Mouse (Mus musculus) cerebellum, postnatal 36 days (tissue): ENCODE data around the gene Ddx54.

Experiments
- DNase-seq, 2 experiments: peaks; one replicate each; pipeline ENCODE4 v3.0.0; 2021 to 2022; ENCODE audit warnings: mixed read lengths in 2 of 2

Gene Ddx54

DNA sequence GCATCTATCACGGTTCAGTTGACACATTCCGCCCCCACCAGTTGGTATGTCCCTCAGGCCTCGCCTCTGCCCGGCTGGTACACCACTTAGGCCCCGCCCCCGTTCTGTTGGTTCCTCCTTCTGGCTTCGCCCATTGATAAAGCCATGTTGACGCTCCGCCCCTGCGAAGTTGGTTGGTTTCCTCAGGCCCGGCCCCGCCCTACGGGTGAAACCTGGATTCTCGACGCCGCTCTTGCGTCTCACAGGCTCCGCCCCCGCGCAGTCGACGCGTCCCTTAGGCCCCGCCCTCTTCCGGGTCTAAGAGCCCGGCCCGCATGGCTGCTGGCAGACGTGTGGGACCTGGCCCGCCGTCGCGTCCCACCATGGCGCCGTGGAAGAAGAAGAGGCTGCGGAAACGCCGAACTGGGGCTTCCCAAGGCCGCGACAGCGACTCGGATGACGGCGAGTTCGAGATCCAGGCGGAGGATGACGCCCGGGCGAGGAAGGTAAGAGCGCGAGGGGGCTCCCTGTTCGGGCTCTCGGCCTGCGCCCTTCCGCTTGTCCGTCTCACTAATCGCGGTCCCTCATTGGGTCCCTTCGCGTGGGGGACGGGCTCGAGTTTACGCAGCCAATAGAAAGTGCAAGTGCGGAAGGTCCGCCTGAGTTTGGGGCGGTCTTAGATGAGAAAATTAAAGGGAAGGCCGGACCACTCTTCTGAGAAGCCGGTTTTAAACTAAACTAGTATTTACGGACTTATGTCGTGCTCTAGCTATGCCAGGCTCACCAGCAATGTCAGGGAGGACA is 474 bp downstream of the Ddx54 start:
- peak; percentile 100 for DNase-seq

DNA sequence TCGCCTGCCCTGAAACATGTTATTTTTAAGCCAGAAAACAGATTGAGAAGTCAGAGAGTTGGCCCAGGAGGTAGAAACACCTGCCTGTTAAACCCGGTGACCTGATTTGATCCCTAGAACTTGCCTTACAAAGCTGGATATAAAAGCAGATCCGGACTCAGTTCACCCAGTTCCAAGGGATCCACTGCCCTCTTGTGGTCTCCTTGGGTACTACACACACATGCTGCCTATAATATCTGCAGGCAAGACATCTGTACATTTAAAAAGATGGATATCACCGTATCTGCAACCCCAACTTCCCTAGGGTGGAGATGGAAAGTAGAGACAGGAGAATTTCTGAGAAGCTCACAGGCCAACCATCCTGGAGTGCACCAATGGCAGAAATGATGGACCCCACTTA is 3.4 kb downstream of the Ddx54 start:
- no peak for DNase-seq

- DNase-seq, result no peak
Measured at GRCm38 (mm10) chr5:120618778-120619177, 6.2 kb downstream of the Ddx54 start.

- DNase-seq, result peak; percentile 81 to 82
Measured at GRCm38 (mm10) chr5:120619201-120619600, 6.7 kb downstream of the Ddx54 start.

DNA sequence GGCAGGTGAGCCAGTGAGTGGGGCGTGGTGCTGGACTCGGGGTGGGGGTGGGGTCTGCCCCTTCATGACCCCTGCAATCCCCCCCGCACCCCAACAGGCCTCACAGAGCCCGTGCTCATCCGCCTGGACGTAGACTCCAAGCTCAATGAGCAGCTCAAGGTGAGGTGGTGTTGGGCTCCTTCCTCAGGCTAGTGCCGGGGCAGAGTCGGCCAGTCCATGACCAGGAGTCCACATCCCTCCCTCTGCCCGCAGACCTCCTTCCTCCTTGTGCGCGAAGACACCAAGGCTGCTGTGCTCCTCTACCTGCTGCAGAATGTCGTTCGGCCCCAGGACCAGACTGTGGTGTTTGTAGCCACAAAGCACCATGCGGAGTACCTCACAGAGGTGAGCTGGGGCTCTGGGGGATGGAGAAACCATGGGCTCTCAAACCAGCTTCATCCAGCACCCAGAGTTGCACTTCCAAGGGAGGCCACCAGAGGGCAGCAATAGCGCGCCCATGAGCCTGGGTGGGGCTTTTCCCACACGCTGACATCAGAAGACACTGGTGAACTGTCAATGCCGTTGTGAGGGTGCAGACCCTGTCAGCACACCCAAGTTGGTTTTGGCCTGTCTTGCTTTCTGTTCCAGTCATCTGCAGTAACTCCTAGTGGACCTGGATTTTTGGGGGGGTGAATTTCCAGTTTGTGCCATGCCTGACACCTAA is 8.0 kb downstream of the Ddx54 start:
- peak; percentile 83 to 86 for DNase-seq

GRCm38 (mm10) chr5:120621078-120621765 is 8.7 kb downstream of the Ddx54 start:
- no peak for DNase-seq

- no peak for DNase-seq
Measured at GRCm38 (mm10) chr5:120621846-120622197, 9.3 kb downstream of the Ddx54 start.

DNA sequence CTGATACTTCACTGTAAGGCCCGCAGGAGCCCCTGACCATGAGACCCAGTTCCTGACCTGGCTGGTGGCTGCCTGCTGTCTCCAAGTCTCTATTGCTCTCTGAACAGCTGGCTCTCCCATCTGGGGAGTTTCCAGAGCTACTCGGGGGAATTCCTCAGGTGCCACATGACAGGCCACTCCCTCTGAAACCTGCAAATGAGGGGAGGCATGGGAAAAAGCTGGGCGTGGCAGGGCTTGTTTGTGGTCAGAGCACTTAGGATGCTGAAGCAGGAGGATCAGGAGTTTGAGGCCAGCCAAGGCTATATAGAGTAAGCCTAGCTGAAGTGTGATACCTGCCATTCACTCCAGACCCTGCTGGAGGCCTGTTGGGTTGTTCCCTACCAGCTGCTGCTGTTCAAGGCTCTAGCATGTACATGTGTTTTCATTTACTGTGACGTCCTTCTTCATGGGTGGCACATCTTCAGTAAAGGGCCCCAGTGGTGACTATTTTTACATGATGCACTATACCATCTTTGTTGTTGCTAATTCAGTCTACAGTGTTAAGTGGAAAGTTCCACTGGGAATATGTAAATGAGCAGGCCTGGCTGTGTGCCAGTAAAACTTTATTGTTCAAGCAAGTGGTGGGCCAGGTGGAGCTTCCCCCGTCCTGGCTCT is 9.8 kb downstream of the Ddx54 start:
- DNase-seq, result no peak

GRCm38 (mm10) chr5:120624427-120624826 is 11.9 kb downstream of the Ddx54 start:
- DNase-seq, result peak in 1 of 2 experiments; percentile 34

GRCm38 (mm10) chr5:120626399-120626798 is 13.9 kb downstream of the Ddx54 start:
- DNase-seq, result no peak

DNA sequence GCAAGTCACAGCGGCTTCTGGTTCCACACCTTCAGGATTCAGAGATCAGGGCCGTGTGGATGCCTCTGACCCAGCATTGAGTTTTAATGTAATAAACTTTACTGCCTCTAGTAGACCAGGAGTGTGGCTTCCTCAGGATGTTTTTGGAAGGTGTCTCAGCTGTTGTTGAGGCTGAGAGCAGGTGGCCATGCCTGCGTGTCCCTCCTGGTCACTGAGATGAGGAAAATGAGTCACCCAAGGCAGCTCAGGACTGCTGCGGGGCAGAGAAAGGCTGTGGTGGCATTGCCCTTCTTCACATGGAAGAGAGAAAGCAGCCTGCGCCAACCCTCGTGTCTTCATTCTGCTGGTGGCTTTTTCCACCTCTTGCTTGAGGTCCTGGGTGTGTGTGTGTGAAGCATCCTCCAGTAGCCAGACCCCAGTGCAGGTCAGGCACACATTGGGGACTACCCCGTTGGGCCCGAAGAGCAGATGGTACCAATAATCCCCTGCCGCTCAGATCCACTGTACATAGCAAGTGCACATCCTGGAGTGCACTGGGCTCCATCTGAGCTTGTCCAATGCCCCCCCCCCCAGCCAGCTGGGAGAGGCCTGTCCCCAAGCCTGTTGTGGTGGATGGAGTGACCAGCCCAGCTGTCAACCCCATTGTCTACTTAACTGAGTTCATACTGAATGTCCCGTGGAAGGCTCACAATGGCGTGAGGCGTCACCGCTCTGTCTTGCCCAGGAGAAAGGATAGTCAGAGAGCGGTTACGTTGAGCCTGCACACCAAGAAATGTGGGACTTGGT is 15.2 kb downstream of the Ddx54 start:
- DNase-seq, result no peak

- DNase-seq, result no peak
Measured at GRCm38 (mm10) chr5:120628624-120629023, 16.1 kb downstream of the Ddx54 start.

GRCm38 (mm10) chr5:120631128-120631527 is 18.6 kb downstream of the Ddx54 start:
- DNase-seq, result no peak

DNA sequence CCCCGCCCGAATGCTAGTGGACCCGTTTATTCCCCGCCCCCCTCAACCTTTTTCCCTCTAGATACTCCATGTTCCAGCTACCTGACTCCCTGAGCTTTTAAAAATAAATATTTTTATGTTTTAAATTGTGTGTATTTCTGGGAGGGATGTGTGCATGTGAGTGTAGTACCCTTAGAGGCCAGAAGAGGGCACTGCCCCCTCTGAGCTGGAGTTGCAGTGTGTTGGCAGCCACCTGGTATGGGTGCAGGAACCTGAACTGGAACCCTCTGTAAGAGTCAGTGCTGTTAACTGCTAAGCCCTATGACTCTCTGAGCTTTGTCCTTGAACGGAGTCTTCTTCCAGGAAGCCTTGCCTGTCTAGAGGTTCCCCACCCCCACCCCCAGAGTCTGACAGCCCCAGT is 19.4 kb downstream of the Ddx54 start:
- no peak for DNase-seq

DNA sequence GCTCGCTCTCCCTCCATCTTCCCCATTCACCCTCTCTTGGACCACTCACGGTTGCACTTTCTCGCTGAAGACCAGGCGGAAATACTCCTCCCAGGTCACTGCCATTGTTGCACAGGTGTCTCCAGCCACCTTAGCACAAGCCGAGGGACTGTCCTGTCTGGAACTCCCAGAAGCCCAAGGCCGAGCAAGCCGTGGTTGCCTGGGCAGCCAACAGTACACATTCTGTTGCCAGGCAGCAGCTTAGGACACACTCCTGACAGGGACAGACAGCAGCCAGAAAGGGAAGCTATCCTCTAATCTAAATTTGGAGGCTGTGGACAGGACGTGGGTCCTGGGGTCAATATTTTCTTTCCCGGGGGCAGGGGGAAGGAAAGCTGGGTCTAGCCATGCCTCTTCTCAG is 21.6 kb downstream of the Ddx54 start, which contains the start of gene Cfap73:
TSS of gene Cfap73 (minus strand) at position 105 of the 400 bp plus-strand sequence.
- no peak for DNase-seq

- DNase-seq, result no peak
Measured at GRCm38 (mm10) chr5:120634860-120635259, 22.3 kb downstream of the Ddx54 start.

- no peak for DNase-seq
Measured at GRCm38 (mm10) chr5:120635633-120636032, 23.1 kb downstream of the Ddx54 start.

- no peak for DNase-seq
Measured at GRCm38 (mm10) chr5:120640094-120640493, 27.6 kb downstream of the Ddx54 start.

DNA sequence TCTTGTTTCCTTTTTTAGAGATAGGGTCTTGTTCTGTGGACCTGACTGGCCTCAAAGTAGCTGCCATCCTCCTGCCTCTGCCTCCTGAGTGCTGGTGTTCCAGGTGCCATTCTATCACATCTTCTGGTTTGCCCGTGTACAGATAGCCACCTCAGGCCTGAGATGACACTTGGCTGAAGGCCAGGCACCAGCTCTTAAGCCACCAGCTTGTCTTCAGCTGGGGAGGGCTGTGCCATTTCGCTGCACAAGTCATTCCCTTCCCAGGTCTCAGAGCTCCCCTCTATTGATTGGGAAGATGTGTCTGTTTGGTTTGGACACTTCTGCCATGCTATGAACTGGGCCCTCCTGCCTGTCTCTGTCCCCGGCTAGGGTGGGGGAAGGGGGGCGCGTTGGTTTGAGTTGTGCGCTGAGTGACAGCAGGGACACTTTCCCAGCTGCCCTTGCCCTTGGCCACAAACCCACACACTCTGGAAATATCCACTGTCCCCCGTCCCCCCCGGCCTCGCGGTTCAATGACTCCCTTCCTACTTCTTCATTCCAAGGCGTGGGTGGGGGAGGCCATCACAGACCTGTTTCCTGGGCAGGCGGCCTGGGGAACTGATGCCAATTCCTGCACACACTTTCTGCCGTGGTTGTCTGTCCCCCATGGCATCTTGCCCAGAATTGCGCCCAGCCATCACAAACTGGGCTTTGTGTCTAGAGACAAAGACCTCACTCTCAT is 31.0 kb downstream of the Ddx54 start:
- DNase-seq, result peak; percentile 64 to 77

DNA sequence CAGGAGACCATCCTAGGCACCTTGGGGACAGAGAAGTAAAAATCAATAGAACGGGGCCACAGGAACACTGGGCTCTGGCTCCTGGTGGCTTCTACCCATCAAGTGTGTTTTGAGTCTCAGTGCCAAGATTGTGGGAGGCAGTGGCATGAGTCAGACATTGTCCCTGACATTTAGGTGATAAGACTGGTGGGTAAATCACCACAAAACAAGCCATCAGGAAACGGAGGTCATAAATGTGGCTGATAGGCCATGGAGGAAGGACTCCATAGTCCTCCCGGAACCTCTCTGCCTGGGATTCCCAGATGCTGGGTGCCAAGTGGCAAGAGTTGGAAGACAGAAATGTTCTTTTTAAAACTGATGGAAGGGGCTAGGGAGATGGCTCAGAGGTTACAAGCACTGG is 31.7 kb downstream of the Ddx54 start:
- no peak for DNase-seq

DNA sequence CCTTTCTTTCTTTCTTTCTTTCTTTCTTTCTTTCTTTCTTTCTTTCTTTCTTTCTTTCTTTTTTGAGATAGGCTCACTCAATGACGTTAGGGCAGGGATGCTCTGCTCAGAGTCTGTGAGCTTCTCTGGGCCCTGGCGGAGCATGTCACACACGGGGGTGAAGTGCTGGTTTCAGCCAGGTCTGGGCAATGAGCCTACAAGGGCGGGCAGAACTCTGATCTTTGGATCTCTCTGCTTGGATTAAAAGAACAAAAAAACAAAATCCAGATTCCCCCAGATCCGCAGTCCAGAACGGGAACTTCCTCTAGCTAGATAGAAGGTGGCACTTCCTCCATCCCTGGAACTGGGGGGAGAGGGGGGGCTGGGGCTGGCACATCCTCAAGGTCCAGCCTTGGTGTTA is 33.3 kb downstream of the Ddx54 start:
- DNase-seq, result peak in 1 of 2 experiments; percentile 46

GRCm38 (mm10) chr5:120647361-120647760 is 34.8 kb downstream of the Ddx54 start:
- no peak for DNase-seq
